Mouse (Mus musculus) spleen, postnatal 10 days (tissue): ENCODE measurements around the gene Klrb1c.
"Not testable (repeated sequence)": the region's sequence is repeated elsewhere in the genome, so short reads cannot be mapped to it uniquely, and the experiment has no call there.

Source experiments
- DNase-seq, 2 experiments: peaks; one replicate each; pipeline ENCODE4 v3.0.0; 2021 to 2022; ENCODE audit warnings: low spot score in 2 of 2

Klrb1c gene

DNA sequence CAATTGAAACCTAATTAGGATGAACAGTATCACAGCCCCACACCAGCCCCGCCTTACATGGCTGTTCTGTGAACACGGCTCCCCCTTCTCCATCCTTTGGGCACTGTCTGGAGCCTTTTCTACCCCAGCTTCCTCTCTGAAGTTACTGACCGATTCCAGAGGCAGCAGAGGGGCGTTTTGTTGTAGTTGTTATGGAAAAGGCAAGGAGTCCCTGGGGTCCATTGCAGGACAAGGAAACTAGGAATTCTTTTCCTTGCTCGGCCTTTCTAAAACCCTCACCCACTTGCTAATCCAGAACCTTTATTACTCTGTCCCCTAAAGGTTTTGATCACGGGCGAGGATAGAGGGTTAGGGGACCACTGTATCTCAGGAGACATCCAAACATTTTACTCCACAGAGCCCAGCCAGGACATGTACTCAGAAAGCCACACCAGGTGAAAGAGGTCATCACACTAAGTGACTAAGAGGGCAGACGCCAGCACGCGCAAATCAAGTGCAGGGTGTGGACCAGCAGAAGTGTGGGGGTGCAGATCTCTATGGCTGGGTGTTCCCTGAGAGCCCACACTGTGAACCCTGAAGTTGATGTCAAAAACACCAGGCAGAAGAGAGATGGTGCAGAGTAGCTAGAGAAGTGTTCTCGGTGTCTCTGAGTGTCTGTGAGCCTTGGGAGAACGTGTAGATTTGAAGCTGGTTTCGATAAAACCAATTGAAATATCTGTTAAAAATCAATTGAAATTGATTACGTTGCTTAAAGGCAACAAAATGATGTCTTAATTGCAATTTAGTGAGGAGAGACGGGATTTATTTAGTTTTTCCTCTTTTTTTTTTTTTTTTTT is 9.1 kb upstream of the Klrb1c start:
- peak in 1 of 2 experiments; percentile 27 for DNase-seq

DNA sequence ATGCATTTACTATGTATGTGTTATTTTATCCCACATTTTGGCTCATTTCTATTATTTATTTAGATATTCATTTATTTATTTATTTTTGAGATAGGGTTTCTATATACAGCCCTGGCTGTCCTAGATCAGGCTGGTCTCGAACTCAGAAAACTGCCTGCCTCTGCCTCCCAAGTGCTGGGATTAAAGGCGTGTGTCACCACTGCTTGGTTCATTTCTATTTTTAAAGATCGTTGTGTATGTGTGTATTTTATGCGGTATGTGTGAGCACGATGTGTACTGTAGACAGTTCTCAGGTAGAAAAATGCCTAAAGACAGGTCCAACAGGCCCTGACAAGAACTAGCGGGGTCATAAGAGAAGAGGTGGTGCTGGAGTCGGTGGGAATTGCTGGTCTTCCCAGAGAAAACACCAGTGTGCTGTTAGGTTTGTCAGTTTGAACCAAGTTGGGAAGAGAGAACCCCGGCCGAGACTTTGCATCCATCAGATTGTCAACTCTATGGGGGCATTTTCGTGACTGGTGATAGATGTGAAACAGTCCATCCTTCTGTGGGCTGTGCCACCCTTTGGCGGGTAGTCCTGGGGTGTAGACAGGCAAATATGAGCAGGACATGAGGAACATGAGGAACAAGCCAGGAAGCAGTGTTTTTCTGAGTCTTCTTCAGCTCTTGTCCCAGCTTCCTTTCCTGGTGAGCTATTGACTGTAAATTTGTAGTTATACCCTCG is 8.3 kb upstream of the Klrb1c start:
- no peak for DNase-seq

DNA sequence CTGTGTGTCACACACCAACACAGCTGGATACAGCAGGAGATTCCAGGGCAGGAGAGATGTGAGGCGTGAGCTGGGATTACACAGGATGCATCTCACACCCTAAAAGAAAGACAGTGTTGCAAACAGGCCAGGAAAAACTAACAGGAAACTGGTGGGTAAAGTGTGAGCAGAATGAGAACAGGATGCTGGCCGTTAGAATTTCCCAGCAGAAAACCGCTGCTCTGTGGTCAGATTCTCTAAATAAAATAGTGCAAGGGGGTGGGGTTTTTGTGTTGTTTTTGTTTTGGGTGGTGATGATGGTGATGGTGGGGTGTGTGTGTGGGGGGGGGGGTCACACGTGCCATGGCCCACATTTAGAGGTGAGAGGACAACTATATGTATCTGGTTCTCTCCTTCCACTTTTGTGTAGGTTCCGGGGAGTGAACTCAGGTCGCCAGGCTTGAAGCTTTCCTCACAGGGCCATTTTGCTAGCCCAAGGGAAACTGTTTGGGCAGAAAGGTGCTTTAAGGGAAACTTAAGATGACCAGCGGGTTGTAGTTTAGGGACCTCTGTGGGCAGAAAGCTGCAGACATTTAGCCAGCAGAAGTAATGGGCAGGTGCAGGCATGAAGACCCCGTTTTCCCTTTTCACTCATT is 7.4 kb upstream of the Klrb1c start:
- DNase-seq, result no peak

DNA sequence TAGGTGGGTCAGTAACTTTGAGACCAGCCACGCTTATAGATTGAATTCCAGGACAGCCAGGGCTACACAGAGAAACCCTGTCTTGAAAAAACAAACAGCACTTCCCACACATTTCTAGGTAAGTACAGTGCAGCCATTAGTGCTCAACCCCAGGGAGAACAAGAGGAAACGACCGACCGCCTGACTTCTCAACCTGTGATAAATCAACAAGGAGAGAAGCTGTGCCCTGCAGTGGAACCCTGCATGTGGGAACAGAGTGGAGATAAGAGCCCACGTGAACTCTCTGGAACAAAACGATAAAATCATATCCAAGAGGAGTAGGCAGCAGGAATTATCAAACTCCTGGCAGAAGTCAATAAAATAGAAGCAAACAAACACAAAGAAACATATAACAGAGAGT is 4.7 kb upstream of the Klrb1c start:
- DNase-seq, result no peak

DNA sequence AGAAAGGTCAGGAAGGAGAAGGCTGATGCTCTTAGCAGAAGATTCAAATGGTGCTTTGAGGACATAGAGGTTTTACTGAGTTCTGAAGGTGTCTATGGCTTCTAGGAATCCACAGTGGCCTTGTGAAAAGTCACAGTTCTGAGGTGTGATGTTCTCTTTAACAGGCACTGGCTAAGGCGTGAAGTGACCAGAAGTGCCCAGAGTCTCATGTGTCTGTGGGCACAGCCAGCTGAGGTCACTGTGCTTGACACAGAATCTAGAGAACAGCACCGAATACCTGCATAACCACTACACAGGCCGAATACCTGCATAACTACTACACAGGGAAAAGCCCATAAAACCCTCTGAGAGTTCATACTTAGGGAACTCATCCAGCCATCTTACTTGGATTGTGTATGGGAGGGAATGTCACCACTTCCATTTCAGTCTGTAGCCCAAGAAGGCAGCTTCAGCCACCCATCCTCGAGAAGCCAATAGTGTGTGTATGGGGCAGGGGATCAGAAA is 1.5 kb upstream of the Klrb1c start:
- DNase-seq, result not testable (repeated sequence)

DNA sequence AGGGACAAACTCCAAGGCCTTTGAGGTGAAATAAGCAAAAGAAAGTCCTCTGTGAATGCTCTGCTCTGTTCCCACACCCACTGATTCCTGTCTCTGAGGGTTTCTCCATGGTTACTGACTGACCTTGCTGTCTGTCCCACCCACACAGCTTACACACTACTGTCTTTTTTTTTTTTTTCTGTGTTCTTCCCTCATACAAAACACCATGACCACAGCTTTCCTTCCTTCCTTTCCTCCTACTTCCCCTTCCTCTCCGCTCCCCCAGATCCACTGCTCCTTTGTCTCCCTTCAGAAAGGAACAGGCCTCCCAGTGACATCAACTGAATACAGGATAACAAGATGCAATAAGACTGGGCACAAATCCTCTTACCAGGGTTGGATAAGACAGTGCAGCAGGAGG is 498 bp downstream of the Klrb1c start:
- no peak for DNase-seq

DNA sequence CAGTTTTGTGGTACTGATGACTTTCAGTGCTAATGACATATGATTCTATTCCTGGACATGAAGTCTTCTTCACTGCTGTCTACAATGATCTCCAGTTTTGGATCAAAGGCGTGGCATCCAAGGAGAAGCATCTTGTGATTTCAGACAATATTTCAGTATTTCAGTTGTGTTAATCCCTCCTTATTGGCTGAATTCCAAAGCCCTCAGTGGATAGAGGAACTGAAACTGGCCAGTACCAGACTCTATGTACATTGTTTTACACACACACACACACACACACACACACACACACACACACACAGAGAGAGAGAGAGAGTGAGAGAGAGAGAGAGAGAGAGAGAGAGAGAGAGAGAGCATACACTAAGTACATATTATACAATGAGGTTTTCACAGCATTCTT is 2.6 kb downstream of the Klrb1c start:
- DNase-seq, result not testable (repeated sequence)

DNA sequence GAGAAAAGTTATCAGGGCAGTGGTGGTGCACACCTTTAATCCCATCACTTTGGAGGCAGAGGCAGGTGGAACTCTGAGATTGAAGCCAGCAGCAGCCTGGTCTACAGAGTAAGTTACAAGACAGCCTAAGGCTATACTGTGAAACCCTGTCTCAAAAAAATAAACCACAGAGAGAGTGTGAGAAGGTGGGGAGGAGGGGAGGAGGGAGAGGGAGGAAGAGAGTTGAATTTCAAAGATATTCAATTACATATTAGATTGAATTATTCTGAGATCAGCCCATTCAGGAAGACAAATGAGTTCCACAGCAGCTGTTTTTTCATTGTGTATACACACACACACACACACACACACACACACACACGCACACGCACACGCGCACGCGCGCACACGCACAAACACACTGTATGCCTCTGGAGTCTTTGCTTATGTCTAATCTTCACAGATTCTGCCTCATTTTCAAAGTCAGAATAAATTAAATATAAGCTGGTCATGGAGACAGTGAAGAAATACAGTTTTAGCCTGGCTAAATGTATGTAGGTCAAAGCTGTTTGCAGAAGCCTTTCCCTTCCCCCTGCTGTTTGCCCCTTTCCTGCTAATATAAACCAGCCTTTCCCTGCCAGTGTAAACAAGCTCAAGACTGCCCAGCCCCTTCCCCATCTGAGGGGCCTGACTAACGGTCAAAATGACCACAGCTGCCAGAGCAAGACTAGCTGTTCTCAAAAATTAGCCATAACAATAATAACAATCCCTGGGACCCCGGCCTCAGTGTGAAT is 19.3 kb downstream of the Klrb1c start:
- DNase-seq, result no peak

DNA sequence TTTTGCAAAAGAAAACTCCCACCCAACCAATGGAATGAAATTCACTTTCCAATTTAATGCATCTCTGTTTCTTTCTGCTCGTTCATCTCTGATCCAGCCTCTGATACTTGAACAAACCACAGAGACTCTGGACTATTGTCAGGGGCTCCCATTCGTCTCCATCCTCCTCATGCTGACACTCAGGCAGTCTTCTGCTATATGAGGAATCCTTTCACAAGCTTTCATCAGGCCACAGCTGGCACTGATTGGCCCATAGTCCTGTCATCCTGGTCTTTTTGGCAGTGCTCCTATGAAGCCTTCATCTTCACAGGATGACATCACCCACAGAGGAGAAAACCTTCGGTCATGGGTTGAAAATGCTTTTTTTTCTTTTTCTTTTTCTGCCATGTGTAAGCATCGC is 21.0 kb downstream of the Klrb1c start:
- DNase-seq, result no peak

DNA sequence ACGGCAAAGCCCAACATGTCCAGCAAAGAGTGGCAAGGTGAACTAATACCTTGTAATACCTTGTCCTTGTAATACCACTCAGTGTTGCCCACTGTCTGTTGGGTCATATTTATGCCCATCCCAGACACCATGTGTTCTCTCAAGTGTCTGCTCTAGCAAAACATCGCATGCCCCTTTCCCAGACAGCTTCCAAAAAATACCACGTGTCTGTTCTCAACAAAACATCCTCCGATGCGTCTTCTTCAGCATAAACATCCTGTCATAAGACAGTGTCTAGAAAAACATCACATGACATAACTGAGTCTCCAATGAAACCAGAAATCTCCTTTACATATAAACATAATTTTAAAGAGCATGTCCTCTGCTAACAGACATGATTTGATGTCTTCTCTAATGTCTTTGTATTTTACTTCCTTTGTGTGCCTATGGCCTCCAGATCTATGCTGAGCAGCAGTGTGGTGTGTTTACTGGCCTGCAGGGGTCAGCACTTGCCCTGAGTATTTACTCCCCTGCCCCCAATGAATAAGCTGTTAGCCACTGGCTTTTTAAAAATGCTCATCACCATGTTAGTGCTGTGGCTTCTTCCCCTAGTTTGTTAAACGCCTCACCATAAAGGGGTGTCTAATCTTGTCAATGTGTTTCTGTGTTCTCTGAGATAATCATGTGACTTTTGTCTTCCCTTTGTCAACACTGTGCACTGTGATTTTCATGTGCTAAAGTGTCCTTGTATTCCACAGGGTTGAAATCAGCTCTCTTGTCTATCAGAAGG is 22.3 kb downstream of the Klrb1c start:
- DNase-seq, result peak; percentile 14 to 68

DNA sequence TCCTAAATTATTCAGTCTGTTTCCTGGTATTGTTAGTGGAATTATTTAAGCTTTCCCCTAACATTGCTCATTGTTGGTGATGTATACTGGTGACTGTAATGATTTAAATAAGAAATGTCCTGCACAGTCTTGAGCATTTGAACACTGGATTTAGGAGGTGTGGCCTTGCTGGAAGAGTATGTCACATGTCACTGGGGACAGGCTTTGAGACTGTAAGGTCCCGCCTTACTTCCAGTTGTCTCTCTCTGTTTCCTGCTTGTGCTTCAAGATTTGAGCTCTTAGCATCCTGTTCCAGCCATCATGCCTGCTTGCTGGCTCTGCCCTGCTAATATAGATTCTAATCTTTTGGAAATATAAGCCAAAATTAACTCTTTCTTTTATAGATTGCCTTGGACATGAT is 23.8 kb downstream of the Klrb1c start:
- no peak for DNase-seq

DNA sequence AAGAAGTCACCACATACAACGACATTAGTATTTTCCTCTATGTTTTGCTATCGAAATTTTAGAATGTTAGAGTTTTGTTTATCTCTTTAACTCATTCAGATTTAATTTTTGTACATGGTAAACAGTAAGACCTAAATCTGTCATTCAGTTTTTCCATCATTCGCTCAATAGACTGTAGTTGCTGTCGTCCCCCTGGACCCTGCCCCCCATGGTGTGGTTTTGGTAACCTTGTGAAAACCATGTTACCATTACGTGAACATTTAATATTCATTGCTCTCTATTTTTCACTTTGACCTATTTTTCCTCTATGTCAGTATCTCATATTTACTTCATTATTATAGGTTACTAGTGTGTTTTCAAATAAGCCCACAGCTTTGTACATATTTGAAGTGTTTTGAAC is 24.4 kb downstream of the Klrb1c start:
- no peak for DNase-seq

DNA sequence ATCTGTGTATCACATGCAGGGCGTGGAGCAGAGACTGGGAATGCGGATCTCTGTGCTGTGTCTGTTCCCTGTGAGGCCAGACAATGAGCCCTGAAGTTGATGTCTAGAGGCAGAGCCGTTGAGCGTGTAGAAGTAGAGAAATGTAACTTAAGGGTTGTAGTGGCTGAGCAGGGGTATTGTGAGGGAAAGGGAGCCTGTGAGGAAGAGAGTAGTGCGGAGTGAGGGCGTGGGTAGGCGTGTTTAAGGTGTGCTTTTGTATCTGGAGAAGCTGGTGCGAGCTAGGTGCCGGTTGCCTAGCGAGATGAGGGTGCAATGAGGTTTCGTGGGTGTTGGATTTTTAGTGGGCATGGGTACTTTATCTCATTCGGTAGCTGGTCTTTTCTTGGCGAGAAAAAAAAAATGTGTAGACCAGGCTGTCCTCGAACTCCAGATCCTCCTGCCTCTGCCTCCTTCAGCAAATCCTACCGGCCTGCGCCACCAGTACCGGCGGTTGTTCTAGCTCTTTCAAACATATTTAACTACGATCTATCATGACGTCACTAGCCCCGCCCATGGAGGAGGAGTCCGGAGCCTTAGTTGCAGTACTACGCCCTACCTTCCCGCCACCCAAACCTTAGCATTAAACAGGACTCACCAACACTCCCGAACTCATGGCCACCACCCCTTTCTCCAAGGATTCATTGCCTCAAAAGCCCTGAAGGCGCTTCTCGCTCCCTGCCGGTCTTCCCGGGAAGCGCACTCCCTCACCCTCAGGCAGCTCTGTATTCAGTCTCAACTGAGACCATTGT is 25.1 kb downstream of the Klrb1c start:
- peak; percentile 89 to 90 for DNase-seq

DNA sequence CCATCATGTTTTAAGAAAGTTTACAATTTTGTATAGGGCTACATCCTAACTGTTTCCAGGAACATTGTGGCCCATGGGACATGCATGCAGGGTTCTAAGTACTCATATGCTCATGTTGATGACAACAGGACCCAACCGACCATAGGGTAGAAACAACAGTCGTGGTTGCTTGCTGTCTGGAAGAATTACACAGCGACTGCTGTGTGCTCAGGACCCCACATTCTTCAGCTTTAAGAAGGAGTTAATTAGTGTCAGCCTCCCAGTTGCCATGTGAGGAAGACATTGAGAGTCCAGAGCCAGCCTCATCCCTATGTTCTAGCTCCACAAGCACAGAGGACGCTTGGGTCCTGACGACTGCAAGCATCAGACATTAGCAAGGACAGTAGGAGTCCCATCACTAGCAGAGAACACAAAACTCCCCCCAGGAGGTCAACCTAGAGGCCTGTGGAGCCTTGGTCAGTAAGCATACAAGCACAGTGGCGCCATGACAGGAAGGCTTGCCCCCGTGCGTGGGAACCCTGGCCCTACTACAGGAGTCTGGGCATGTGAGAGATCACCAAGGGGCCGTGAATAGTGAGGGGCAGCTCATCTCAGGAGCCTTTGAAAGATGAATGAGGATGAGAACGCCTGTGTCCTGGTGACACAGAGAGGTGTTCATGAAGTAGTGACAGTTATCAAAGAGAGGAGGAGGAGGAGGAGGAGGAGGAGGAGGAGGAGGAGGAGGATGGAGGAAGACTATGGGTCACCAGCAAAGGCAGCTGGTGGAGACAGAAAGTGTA is 25.9 kb downstream of the Klrb1c start:
- DNase-seq, result not testable (repeated sequence)

DNA sequence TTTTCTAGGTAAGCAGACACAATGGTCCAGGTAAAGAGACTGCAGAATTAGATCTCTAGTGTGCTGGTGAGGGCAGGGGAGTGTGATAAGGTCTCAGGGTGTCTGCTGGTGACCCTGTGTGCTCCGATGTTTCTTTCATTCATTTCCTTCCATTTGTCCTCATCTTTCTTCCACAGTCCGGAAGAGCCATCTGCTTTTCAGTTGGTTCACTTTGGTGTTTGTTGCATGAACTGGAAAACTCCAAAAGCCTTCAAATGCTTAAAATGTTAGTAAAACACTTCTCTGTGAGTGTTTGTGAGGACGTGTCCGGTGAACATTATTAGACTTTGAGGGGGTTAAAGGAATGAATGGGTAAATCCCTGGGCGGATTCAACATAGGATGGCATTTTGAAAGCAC is 27.9 kb downstream of the Klrb1c start:
- no peak for DNase-seq

DNA sequence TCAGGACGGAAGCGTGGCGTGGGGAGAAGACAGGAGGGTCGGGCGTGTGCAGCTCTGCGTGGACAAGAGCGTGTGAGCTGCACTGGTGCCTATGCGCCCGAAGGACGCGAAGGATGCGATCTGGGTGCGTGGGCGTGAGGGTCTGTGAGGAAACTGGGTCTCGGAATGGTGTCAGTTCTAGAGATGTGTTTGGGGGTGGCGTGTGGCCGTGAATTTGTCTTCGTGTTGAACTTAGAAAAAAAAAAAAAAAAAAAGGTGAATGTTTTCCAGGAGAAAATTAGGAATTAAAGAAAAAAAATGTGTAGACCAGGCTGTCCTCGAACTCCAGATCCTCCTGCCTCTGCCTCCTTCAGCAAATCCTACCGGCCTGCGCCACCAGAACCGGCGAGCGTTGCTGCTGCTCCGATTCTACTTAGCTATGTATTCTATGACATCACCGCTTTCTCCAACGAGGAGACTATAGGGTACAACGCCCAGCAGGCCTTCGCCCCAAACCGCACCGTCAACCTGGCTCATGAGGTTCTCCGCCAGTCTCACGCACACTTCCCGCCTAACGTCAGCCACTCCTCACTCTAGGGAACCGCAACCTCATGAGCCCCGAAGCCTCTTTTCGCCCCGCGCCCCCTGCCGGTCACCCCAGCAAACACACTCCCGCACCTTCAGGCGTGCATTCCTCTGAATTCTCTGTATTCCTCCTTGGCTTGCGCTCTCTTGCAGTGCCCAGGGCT is 28.4 kb downstream of the Klrb1c start:
- peak; percentile 84 to 87 for DNase-seq

DNA sequence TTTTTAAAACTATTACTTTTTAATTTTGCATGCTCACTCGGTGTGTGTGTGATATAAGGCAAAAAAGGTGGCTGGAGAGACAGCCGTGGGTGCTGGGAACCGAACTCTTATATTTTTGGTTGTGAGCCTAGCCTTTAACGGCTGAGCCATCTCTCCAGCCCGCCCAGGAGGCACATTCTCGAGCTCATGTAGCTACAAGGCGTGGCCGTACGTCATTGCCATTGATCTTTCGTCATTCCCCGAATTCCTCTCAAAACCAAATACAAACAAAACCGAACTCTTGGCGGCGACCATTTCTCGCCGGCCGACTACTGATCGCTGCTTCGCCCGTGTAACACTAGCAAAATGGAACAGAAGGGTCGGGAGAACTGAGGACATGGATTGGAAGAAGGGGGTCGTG is 29.0 kb downstream of the Klrb1c start:
- peak; percentile 90 for DNase-seq

DNA sequence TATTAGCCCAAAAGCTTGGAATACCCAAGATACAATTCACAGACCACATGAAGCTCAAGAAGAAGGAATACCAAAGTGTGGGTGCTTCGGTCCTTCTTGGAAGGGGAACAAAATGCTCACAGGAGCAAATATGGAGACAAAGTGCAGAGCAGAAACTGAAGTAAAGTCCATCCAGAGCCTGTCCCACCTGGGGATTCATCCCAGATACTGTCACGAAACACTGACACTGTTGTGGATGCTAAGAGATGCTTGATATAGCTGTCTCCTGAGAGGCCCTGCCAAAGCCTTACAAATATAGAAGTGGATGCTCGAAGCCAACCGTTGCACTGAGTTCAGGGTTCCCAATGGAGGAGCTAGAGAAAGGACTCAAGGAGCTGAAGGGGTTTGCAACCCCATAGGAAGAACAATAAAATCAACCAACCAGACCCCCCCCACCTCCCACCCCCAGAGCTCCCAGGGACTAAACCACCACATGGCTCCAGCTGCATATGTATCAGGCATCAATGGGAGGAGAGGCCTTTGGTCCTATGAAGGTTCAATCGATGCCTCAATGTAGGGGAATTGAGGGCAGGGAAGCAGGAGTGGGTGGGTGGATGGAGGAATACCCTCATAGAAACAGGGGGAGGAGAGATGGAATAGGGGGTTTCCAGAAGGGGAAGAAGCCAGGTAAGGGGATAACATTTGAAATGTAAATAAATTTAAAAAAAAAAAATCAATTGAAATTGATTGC is 29.6 kb downstream of the Klrb1c start:
- no peak for DNase-seq
